Mouse (Mus musculus) hindbrain, postnatal 0 days (tissue): ENCODE data around the gene Sptb. TPM values are rescaled to one million over a fixed set of nuclear protein-coding genes. Genes with fewer than 3 reads are reported as not detected.

Experiments used
- ATAC-seq: fragments of 200-750 bp; cut with Nextera tagmentation; 2 replicates; pipeline ENCODE4 v1.8.0; 2017; ENCODE audit warnings: mild to moderate bottlenecking, moderate TSS enrichment, moderate library complexity
- DNase-seq: peaks from one replicate; pipeline ENCODE4 v3.0.0-alpha.2; 2015; ENCODE audit warnings: low spot score
- H3K27ac ChIP-seq: fragments of 300-500 bp; sonication (generic); 2 replicates; pipeline ENCODE4 v1.5.1; 2014; ENCODE audit warnings: mild to moderate bottlenecking
- H3K27me3 ChIP-seq: fragments of 300-500 bp; sonication (generic); 2 replicates; pipeline ENCODE4 v1.6.1; 2014; ENCODE audit warnings: low read length, mixed read lengths; ENCODE audit not compliant: insufficient read depth
- H3K36me3 ChIP-seq: fragments of 300-500 bp; sonication (generic); 2 replicates; pipeline ENCODE4 v1.6.1; 2014; ENCODE audit warnings: low read length, mixed read lengths; ENCODE audit not compliant: insufficient read depth
- H3K4me1 ChIP-seq: fragments of 300-500 bp; sonication (generic); 2 replicates; pipeline ENCODE4 v1.6.1; 2014; ENCODE audit warnings: antibody characterized with exemption, low read length, mixed read lengths; ENCODE audit not compliant: insufficient read depth
- H3K4me2 ChIP-seq: fragments of 300-500 bp; sonication (generic); 2 replicates; pipeline ENCODE4 v1.6.1; 2014; ENCODE audit warnings: low read depth, mild to moderate bottlenecking, low read length, moderate library complexity, mixed read lengths
- H3K4me3 ChIP-seq: fragments of 300-500 bp; sonication (generic); 2 replicates; pipeline ENCODE4 v1.5.1; 2014; ENCODE audit warnings: low read length
- H3K9ac ChIP-seq: fragments of 300-500 bp; sonication (generic); replicated peaks from 2 replicates; pipeline ENCODE4 v1.6.1; 2014; ENCODE audit warnings: mild to moderate bottlenecking, low read length, moderate library complexity, mixed read lengths
- H3K9me3 ChIP-seq: fragments of 300-500 bp; sonication (generic); 2 replicates; pipeline ENCODE4 v1.6.1; 2016; ENCODE audit warnings: low read length, mixed read lengths
- CTCF ChIP-seq: IDR thresholded peaks from 2 replicates; pipeline ENCODE4 v1.5.1; 2016; ENCODE audit warnings: antibody characterized with exemption, control low read depth, low read depth
- WGBS: fragments of 180-500 bp; shearing (Covaris S2); extraction: QIAGEN DNeasy Blood & Tissue Kit; methylation state at CpG from one replicate; pipeline ENCODE4 v1.1.7; 2014; 5-methylcytosine and 5-hydroxymethylcytosine counted together
- polyA plus RNA-seq: library from polyadenylated mRNA; unstranded; fragments of >200 nt; fragmentation: Nextera tagmentation; extraction: Ambion mirVana; gene quantifications from 2 replicates; pipeline ENCODE4 v1.2.1, GENCODE M21; 2015
- total RNA-seq: library from RNA; depleted of rRNA; stranded (reverse); fragments of >200 nt; gene quantifications from 2 replicates; pipeline ENCODE4 v1.2.3, GENCODE M21; 2014

Sptb gene
- total and polyA plus RNA-seq, 2 experiments from 2014 or later: 5.8 to 45.4 TPM

DNA sequence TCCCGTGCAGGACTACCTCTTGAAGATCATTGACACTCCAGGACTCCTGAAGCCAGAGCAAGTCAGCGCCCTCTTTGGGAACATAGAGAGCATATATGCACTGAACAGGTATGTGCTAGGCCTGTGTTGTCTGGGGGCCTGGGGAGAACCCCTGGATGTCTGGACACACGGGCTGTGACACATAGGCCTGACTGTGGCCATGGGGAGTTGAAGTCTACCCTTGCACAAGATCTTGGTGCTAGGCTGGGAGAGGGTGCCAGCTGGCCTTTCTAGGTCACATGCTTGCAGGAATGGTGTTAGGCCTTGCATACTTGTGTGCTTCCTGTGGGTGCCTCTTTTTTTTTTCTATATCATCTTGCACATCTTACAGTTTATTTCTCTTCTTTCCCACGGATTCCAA is 148.2 kb downstream of the Sptb start:
- TF ChIP-seq CTCF: no peak
- Histone ChIP-seq H3K4me1 (no peaks in the 10 kb centered on the region), H3K4me2 (no peak overlapping the region), H3K36me3 (no peaks in the 10 kb centered on the region), H3K9me3 (no peaks in the 10 kb centered on the region), H3K4me3 (no peak overlapping the region), H3K9ac (no peak overlapping the region), H3K27ac (no peak overlapping the region), H3K27me3 (no peaks in the 10 kb centered on the region)
- 92% methylated on average over 4 of the region's 4 CpGs for WGBS
- ATAC-seq (no peak), DNase-seq (no peak)

- DNase-seq: no peak
- WGBS: 77% methylated on average over 5 of the region's 5 CpGs
- Histone ChIP-seq H3K9ac (no peak overlapping the region), H3K4me1 (no peaks in the 10 kb centered on the region), H3K36me3 (no peaks in the 10 kb centered on the region), H3K27me3 (no peaks in the 10 kb centered on the region), H3K9me3 (no peaks in the 10 kb centered on the region), H3K27ac (no peak overlapping the region), H3K4me2 (no peak overlapping the region), H3K4me3 (no peak overlapping the region)
- TF ChIP-seq CTCF: no peak
- no peak for ATAC-seq
These were observed 152.1 kb downstream of the Sptb start for GRCm38 (mm10) chr12:76558206-76558605.

DNA sequence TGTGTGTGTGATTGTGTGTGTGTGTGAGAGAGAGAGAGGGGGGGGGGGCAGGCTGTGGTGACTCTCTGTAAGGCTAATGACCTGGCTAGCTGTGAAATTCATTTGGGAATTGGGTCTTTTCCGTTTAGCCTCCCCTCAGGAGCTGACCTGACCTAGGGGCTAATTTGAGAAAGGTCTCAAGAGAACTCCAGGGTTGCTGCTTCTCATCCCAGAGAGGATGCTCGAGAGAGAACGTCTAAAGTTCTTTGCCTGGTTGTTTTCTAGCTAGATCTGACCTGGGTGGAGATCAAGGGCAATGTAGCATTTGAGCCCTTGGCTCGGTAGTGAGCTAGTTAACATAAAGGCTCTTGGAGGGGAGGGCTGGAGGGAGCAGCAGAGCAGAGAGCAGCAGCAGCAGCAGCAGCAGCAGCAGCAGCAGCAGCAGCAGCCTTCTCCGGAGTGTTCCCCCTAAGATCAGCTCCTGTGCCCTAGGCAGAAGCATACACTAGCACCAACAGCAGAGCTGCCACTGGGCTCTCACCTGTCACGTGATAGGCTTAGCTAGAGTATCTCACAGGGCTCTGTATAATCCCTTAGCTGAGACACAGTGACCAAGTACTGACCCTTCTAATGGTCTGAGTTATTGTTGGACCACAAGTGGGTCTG is 153.5 kb downstream of the Sptb start:
- DNase-seq: no peak
- Histone ChIP-seq H3K4me1 (no peaks in the 10 kb centered on the region), H3K9ac (no peak overlapping the region), H3K4me2 (no peak overlapping the region), H3K9me3 (no peaks in the 10 kb centered on the region), H3K36me3 (no peaks in the 10 kb centered on the region), H3K27ac (no peak overlapping the region), H3K27me3 (no peaks in the 10 kb centered on the region), H3K4me3 (no peak overlapping the region)
- 0 out of 2 replicates have a peak, but pooled peaks have one; percentile 48 for ATAC-seq
- 27% methylated on average over 6 of the region's 6 CpGs for WGBS
- TF ChIP-seq CTCF: no peak

- Histone ChIP-seq H3K27ac (no peak overlapping the region), H3K9me3 (no peaks in the 10 kb centered on the region), H3K9ac (no peak overlapping the region), H3K4me1 (no peaks in the 10 kb centered on the region), H3K4me2 (no peak overlapping the region), H3K27me3 (no peaks in the 10 kb centered on the region), H3K4me3 (no peak overlapping the region), H3K36me3 (no peaks in the 10 kb centered on the region)
- no peak for ATAC-seq
- no peak for DNase-seq
- no peak for TF ChIP-seq CTCF
- WGBS: 63% methylated on average over 7 of the region's 7 CpGs
These were observed 154.2 kb downstream of the Sptb start for GRCm38 (mm10) chr12:76556187-76556586.

DNA sequence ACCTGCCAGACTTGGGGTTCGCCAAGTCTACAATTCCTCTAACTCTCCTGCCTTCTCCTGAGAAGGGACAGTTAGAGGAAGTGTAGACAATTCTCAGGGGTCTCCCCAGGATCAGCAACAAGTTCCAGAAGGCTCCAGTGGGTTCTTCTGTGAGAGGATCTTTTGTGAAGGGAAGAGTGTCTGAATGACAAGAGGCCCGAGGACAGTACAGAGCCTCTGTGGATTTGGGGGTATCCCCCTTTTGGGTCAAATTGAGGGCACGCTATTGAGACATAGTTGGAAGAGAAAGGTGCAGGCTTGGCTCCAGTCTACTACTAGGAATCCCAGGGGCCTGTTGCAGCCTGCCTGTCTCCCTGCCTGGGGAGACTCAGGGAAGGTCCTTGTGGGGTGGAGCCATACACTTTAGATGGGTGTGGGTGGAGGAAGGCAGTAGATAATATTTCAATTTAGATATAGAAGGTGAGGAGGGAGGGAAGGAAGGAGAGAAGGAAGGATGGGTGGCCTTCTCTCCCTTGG is 155.4 kb downstream of the Sptb start:
- Histone ChIP-seq H3K4me1 (no peaks in the 10 kb centered on the region), H3K36me3 (no peaks in the 10 kb centered on the region), H3K4me2 (no peak overlapping the region), H3K9me3 (no peaks in the 10 kb centered on the region), H3K4me3 (no peak overlapping the region), H3K9ac (no peak overlapping the region), H3K27ac (no peak overlapping the region), H3K27me3 (no peaks in the 10 kb centered on the region)
- no peak for ATAC-seq
- WGBS: 95% methylated on average over 3 of the region's 3 CpGs
- TF ChIP-seq CTCF: no peak
- no peak for DNase-seq

DNA sequence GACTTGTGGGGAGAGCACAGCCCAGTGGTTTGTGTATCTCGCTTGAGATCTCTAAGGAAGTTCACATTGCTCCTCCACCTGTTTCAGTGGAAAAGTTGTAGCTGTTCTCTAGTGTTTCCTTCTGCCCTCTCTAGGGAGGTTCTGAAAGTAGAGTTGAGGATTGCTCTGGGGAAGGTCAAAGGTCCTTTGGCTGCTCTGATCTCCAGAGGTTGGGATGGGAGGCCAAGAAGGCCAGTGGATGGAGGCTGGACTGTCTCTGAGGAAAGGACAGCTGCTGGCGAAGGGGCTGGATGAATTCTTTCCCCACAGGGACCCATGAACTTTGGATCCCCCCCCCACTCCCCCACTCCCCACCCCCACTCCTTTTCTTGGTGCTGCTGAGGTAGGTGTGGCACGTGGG is 156.0 kb downstream of the Sptb start:
- Histone ChIP-seq H3K9me3 (no peaks in the 10 kb centered on the region), H3K36me3 (no peaks in the 10 kb centered on the region), H3K27ac (no peak overlapping the region), H3K9ac (no peak overlapping the region), H3K27me3 (no peaks in the 10 kb centered on the region), H3K4me3 (no peak overlapping the region), H3K4me2 (no peak overlapping the region), H3K4me1 (no peaks in the 10 kb centered on the region)
- TF ChIP-seq CTCF: no peak
- ATAC-seq (no peak), DNase-seq (no peak)
- WGBS: 85% methylated on average over 3 of the region's 3 CpGs

- Histone ChIP-seq H3K36me3 (no peaks in the 10 kb centered on the region), H3K4me2 (no peak overlapping the region), H3K4me3 (no peak overlapping the region), H3K9me3 (no peaks in the 10 kb centered on the region), H3K27me3 (no peaks in the 10 kb centered on the region), H3K27ac (no peak overlapping the region), H3K4me1 (no peaks in the 10 kb centered on the region), H3K9ac (no peak overlapping the region)
- 78% methylated on average over 7 of the region's 7 CpGs for WGBS
- DNase-seq (no peak), ATAC-seq (no peak)
- no peak for TF ChIP-seq CTCF
These were observed 156.4 kb downstream of the Sptb start for GRCm38 (mm10) chr12:76553917-76554316.
